Comparison of ENCODE assay signal across 8 mouse cellular contexts in genomic region chr2:130167861-130168260, GRCm38 (mm10). TPM values are rescaled to one million over a fixed set of nuclear protein-coding genes. Genes with fewer than 3 reads are reported as not detected.
DNase-seq lines count a peak whose midpoint lies in the region; ATAC-seq and TF ChIP-seq lines count a peak whose summit lies in the region.
"Had no signal": no experiment of that assay in that cellular context is flagged by ENCODE, and none has a peak within 500 bp of the region (broad histone marks: within the 10 kb centered on the region; RNA-seq: fewer than 3 reads in every experiment).

No protein-coding gene starts in this region.

- H3K4me3 ChIP-seq in kidney, adult 2 months (ENCODE audit: insufficient read depth, low read depth, low read length): no peak overlapping the region
- no peak overlapping the region for H3K4me3 ChIP-seq in kidney, embryonic 15.5 days (replicated peaks)

- H3K4me1 ChIP-seq in kidney, adult 2 months (ENCODE audit: control insufficient read depth, insufficient read depth, low read length): no peaks in the 10 kb centered on the region
- no peaks in the 10 kb centered on the region for H3K4me1 ChIP-seq in kidney, embryonic 15.5 days

- intact Hi-C loops in gastrocnemius, postnatal 14 days (cut with DNase I; ENCODE audit: low total_unique reads): no loop called here
- intact Hi-C loops in left cerebral cortex, postnatal 25 days (cut with DNase I): loop anchor here (1.0 to 10.0 kb wide), 4 partner anchors 100 to 493 kb away; no protein-coding TSS in a partner anchor

- H3K27ac ChIP-seq in kidney, adult 2 months (ENCODE audit: insufficient read depth, low read depth, low read length): no peak overlapping the region
- H3K27ac ChIP-seq in kidney, embryonic 15.5 days: no peak overlapping the region

- DNase-seq in kidney, adult 2 months: peak; percentile 52
- peak; percentile 40 for DNase-seq in Muller cell, postnatal 12 days (ENCODE audit: inconsistent ontology term)
- peak; percentile 55 for DNase-seq in c-Kit-positive CD71-negative TER-119-negative erythroid progenitor cells, embryonic 14.5 days (ENCODE audit: low read depth)
- peak; percentile 58 for DNase-seq in gastrocnemius, postnatal 14 days
- peak; percentile 73 to 78 for DNase-seq in left cerebral cortex, postnatal 25 days (ENCODE audit: low spot score in 2 of 2)
- DNase-seq in right cerebral cortex, postnatal 14 days: peak; percentile 80

- H3K36me3 ChIP-seq in kidney, adult 2 months (ENCODE audit: control insufficient read depth, insufficient read depth, low read length): peaks cover 18% of the 10 kb centered on the region
- H3K36me3 ChIP-seq in kidney, embryonic 15.5 days: peaks cover 64% of the 10 kb centered on the region

- TF ChIP-seq CTCF in kidney, adult 2 months (conservative IDR thresholded peaks at IDR 0.05; ENCODE audit: insufficient read depth, insufficient read length, low read depth, low read length): peak; percentile 65

- H3K9me3 ChIP-seq in kidney, embryonic 15.5 days (replicated peaks): no peaks in the 10 kb centered on the region

- H3K27me3 ChIP-seq in kidney, adult 2 months (replicated peaks; ENCODE audit: control insufficient read depth, insufficient read depth, low read length): no peaks in the 10 kb centered on the region
- H3K27me3 ChIP-seq in kidney, embryonic 15.5 days: no peaks in the 10 kb centered on the region

- ATAC-seq in kidney, embryonic 15.5 days (replicated peaks; ENCODE audit: low FRiP score): no peak

- no peak overlapping the region for H3K4me2 ChIP-seq in kidney, embryonic 15.5 days

- WGBS in kidney, adult 2 months: 46% methylated on average over 3 of the region's 3 CpGs
- 60% methylated on average over 3 of the region's 3 CpGs for WGBS in kidney, embryonic 15.5 days

- H3K9ac ChIP-seq in kidney, embryonic 15.5 days: no peak overlapping the region

- TF ChIP-seq POLR2A in kidney, adult 2 months (IDR thresholded peaks at IDR 0.05; ENCODE audit: low read depth, low read length): no peak

RNA-seq across cellular contexts. Expression of gene Snrpb, which starts 11.3 kb away (rescaled TPM):
- 193 and 194 TPM in 2 replicates for polyA plus RNA-seq in kidney, adult 2 months (2012; rRNA removed)
- 653 and 661 TPM in 2 replicates for polyA plus RNA-seq in kidney, embryonic 15.5 days (2015; fragmentation: Nextera tagmentation; extraction: Ambion mirVana)
- total RNA-seq in gastrocnemius, postnatal 14 days (2021): 100 to 1,000 TPM; 122 to 127 TPM
- total RNA-seq in left cerebral cortex, postnatal 25 days (2021): 100 to 1,000 TPM in 1 of 2 experiments, 10 to 100 TPM in 1; 93.6 to 109 TPM

RNA-seq across cellular contexts. Expression of gene Tmc2, which starts 27.1 kb away (rescaled TPM):
- not detected in 2 replicates for polyA plus RNA-seq in kidney, adult 2 months (2012; rRNA removed)
- not detected in 2 replicates for polyA plus RNA-seq in kidney, embryonic 15.5 days (2015; fragmentation: Nextera tagmentation; extraction: Ambion mirVana)
- total RNA-seq in gastrocnemius, postnatal 14 days (2021): not detected
- total RNA-seq in left cerebral cortex, postnatal 25 days (2021): not detected
- total RNA-seq: gastrocnemius, postnatal 36 days had no signal

RNA-seq across cellular contexts. Expression of gene Tgm6, which starts 55.6 kb away (rescaled TPM):
- not detected in 2 replicates for polyA plus RNA-seq in kidney, adult 2 months (2012; rRNA removed)
- polyA plus RNA-seq in kidney, embryonic 15.5 days (2015; fragmentation: Nextera tagmentation; extraction: Ambion mirVana): not detected in 2 replicates
- total RNA-seq in gastrocnemius, postnatal 14 days (2021): not detected
- under 1 TPM in 1 of 2 experiments, not detected in 1; 0.16 TPM for total RNA-seq in left cerebral cortex, postnatal 25 days (2021)
- total RNA-seq: gastrocnemius, postnatal 36 days had no signal
